Mouse (Mus musculus) forebrain, embryonic 11.5 days (tissue): Measurements from ENCODE around the gene Stag1. TPM values are rescaled to one million over a fixed set of nuclear protein-coding genes. Genes with fewer than 3 reads are reported as not detected.
"Not testable (repeated sequence)": the region's sequence is repeated elsewhere in the genome, so short reads cannot be mapped to it uniquely, and the experiment has no call there.

Experiments
- ATAC-seq: fragments of 200-750 bp; cut with Nextera tagmentation; replicated peaks from 2 replicates; pipeline ENCODE4 v1.8.0; 2017; ENCODE audit warnings: moderate TSS enrichment; ENCODE audit not compliant: low FRiP score
- DNase-seq: peaks from one replicate; pipeline ENCODE4 v3.0.0-alpha.2; 2017; ENCODE audit warnings: low spot score
- H3K27ac ChIP-seq: fragments of 300-500 bp; sonication (generic); 2 replicates; pipeline ENCODE4 v1.5.1; 2014; ENCODE audit warnings: low read depth, low read length
- H3K27me3 ChIP-seq: fragments of 300-500 bp; sonication (generic); 2 replicates; pipeline ENCODE4 v1.6.1; 2014; ENCODE audit warnings: mild to moderate bottlenecking, low read length, mixed read lengths; ENCODE audit not compliant: control insufficient read depth, insufficient read depth
- H3K36me3 ChIP-seq: fragments of 300-500 bp; sonication (generic); 2 replicates; pipeline ENCODE4 v1.6.1; 2014; ENCODE audit warnings: mild to moderate bottlenecking, low read length, moderate library complexity, mixed read lengths; ENCODE audit not compliant: control insufficient read depth, insufficient read depth
- H3K4me1 ChIP-seq: fragments of 300-500 bp; sonication (generic); replicated peaks from 2 replicates; pipeline ENCODE4 v1.6.1; 2014; ENCODE audit warnings: low read length, mixed read lengths; ENCODE audit not compliant: control insufficient read depth, insufficient read depth
- H3K4me2 ChIP-seq: fragments of 300-500 bp; sonication (generic); 2 replicates; pipeline ENCODE4 v1.6.1; 2014; ENCODE audit warnings: low read depth, mild to moderate bottlenecking, low read length, moderate library complexity, mixed read lengths; ENCODE audit not compliant: severe bottlenecking
- H3K4me3 ChIP-seq: fragments of 300-500 bp; sonication (generic); 2 replicates; pipeline ENCODE4 v1.5.1; 2014; ENCODE audit warnings: low read depth, low read length
- H3K9ac ChIP-seq: fragments of 300-500 bp; sonication (generic); 2 replicates; pipeline ENCODE4 v1.6.1; 2014; ENCODE audit warnings: low read length
- H3K9me3 ChIP-seq: fragments of 300-500 bp; sonication (generic); 2 replicates; pipeline ENCODE4 v1.6.1; 2016; ENCODE audit warnings: low read length, mixed read lengths; ENCODE audit not compliant: control insufficient read depth
- WGBS: fragments of 180-500 bp; shearing (Covaris S2); extraction: QIAGEN DNeasy Blood & Tissue Kit; methylation state at CpG from one replicate; pipeline ENCODE4 v1.1.7; 2014; 5-methylcytosine and 5-hydroxymethylcytosine counted together
- polyA plus RNA-seq: library from polyadenylated mRNA; unstranded; fragments of >200 nt; fragmentation: Nextera tagmentation; extraction: Ambion mirVana; gene quantifications from 2 replicates; pipeline ENCODE4 v1.2.1, GENCODE M21; 2014

The Stag1 gene
- polyA plus RNA-seq, 1 experiment from 2014 or later = 63.0 TPM

- DNase-seq (peak; percentile 74), ATAC-seq (peak; percentile 95)
- H3K9ac ChIP-seq = no peak overlapping the region
- H3K4me3 ChIP-seq = no peak overlapping the region
- H3K27me3 ChIP-seq = no peaks in the 10 kb centered on the region
- no peaks in the 10 kb centered on the region for H3K36me3 ChIP-seq
- H3K27ac ChIP-seq = no peak overlapping the region
- no peaks in the 10 kb centered on the region for H3K9me3 ChIP-seq
- 0 out of 2 replicates have a peak overlapping the region, but pooled peaks have one; percentile 15 for H3K4me2 ChIP-seq
- peaks cover 5% of the 10 kb centered on the region for H3K4me1 ChIP-seq
- 10% methylated on average over 3 of the region's 3 CpGs for WGBS
Observed at GRCm38 (mm10) chr9:100685769-100686487, 88.3 kb downstream of the Stag1 start.

GRCm38 (mm10) chr9:100689765-100690316 is 92.2 kb downstream of the Stag1 start:
- H3K36me3 ChIP-seq = no peaks in the 10 kb centered on the region
- H3K4me2 ChIP-seq = no peak overlapping the region
- DNase-seq (no peak), ATAC-seq (no peak)
- WGBS = 89% methylated on average over 3 of the region's 3 CpGs
- no peaks in the 10 kb centered on the region for H3K9me3 ChIP-seq
- H3K27me3 ChIP-seq = no peaks in the 10 kb centered on the region
- H3K4me3 ChIP-seq = no peak overlapping the region
- no peak overlapping the region for H3K27ac ChIP-seq
- H3K9ac ChIP-seq = no peak overlapping the region
- H3K4me1 ChIP-seq = peaks cover 5% of the 10 kb centered on the region

- Histone ChIP-seq H3K4me3 (no peak overlapping the region), H3K27me3 (no peaks in the 10 kb centered on the region), H3K9me3 (no peaks in the 10 kb centered on the region), H3K27ac (no peak overlapping the region), H3K9ac (no peak overlapping the region), H3K4me2 (no peak overlapping the region), H3K36me3 (no peaks in the 10 kb centered on the region), H3K4me1 (no peaks in the 10 kb centered on the region)
- 90% methylated on average over 1 of the region's 1 CpGs for WGBS
- DNase-seq = no peak
- ATAC-seq = no peak
Observed at GRCm38 (mm10) chr9:100692239-100692638, 94.6 kb downstream of the Stag1 start.

GRCm38 (mm10) chr9:100696537-100696936 is 98.9 kb downstream of the Stag1 start:
- DNase-seq = no peak
- no peak for ATAC-seq
- no peak overlapping the region for H3K9ac ChIP-seq
- H3K36me3 ChIP-seq = no peaks in the 10 kb centered on the region
- H3K9me3 ChIP-seq = no peaks in the 10 kb centered on the region
- no peak overlapping the region for H3K27ac ChIP-seq
- no peaks in the 10 kb centered on the region for H3K27me3 ChIP-seq
- no peak overlapping the region for H3K4me3 ChIP-seq
- H3K4me2 ChIP-seq = no peak overlapping the region
- H3K4me1 ChIP-seq = no peaks in the 10 kb centered on the region
- WGBS = 89% methylated on average over 2 of the region's 2 CpGs

GRCm38 (mm10) chr9:100707644-100708043 is 110.0 kb downstream of the Stag1 start:
- no peak for ATAC-seq
- Histone ChIP-seq H3K27me3 (no peaks in the 10 kb centered on the region), H3K4me3 (no peak overlapping the region), H3K9ac (no peak overlapping the region), H3K4me1 (no peaks in the 10 kb centered on the region), H3K27ac (no peak overlapping the region), H3K9me3 (no peaks in the 10 kb centered on the region), H3K4me2 (no peak overlapping the region), H3K36me3 (no peaks in the 10 kb centered on the region)
- 81% methylated on average over 1 of the region's 1 CpGs for WGBS
- DNase-seq = no peak

- DNase-seq = no peak
Observed at GRCm38 (mm10) chr9:100711665-100712064, 114.1 kb downstream of the Stag1 start.

GRCm38 (mm10) chr9:100724832-100725231 is 127.2 kb downstream of the Stag1 start:
- not testable (repeated sequence) for H3K4me1 ChIP-seq, H3K4me2 ChIP-seq, H3K9ac ChIP-seq, H3K27me3 ChIP-seq, H3K36me3 ChIP-seq, H3K9me3 ChIP-seq, H3K27ac ChIP-seq, ATAC-seq, H3K4me3 ChIP-seq, DNase-seq
- 94% methylated on average over 2 of the region's 2 CpGs for WGBS

More at GRCm38 (mm10) chr9:100711665-100712064, 114.1 kb downstream of the Stag1 start:
- H3K27me3 ChIP-seq = no peaks in the 10 kb centered on the region
- H3K36me3 ChIP-seq = no peaks in the 10 kb centered on the region
- no peak overlapping the region for H3K27ac ChIP-seq
- no peak overlapping the region for H3K4me2 ChIP-seq
- no peak for ATAC-seq
- H3K4me1 ChIP-seq = no peaks in the 10 kb centered on the region
- H3K9ac ChIP-seq = no peak overlapping the region
- WGBS = 81% methylated on average over 2 of the region's 2 CpGs
- no peak overlapping the region for H3K4me3 ChIP-seq
- no peaks in the 10 kb centered on the region for H3K9me3 ChIP-seq

- Histone ChIP-seq H3K9me3 (no peaks in the 10 kb centered on the region), H3K4me2 (no peak overlapping the region), H3K27ac (no peak overlapping the region), H3K4me1 (no peaks in the 10 kb centered on the region), H3K27me3 (no peaks in the 10 kb centered on the region), H3K9ac (no peak overlapping the region), H3K36me3 (no peaks in the 10 kb centered on the region), H3K4me3 (no peak overlapping the region)
- ATAC-seq = no peak
- WGBS = 91% methylated on average over 1 of the region's 1 CpGs
- no peak for DNase-seq
Observed at GRCm38 (mm10) chr9:100731839-100732238, 134.2 kb downstream of the Stag1 start.
